Mouse (Mus musculus): Measurements from ENCODE around the gene Hist1h3f. TPM values are rescaled to one million over a fixed set of nuclear protein-coding genes. Genes with fewer than 3 reads are reported as not detected.
"Not testable (repeated sequence)": the region's sequence is repeated elsewhere in the genome, so short reads cannot be mapped to it uniquely, and the experiment has no call there.

Hist1h3f gene
- total and polyA plus RNA-seq, 3 experiments: 1.2 to 541 TPM; not detected in 1

DNA sequence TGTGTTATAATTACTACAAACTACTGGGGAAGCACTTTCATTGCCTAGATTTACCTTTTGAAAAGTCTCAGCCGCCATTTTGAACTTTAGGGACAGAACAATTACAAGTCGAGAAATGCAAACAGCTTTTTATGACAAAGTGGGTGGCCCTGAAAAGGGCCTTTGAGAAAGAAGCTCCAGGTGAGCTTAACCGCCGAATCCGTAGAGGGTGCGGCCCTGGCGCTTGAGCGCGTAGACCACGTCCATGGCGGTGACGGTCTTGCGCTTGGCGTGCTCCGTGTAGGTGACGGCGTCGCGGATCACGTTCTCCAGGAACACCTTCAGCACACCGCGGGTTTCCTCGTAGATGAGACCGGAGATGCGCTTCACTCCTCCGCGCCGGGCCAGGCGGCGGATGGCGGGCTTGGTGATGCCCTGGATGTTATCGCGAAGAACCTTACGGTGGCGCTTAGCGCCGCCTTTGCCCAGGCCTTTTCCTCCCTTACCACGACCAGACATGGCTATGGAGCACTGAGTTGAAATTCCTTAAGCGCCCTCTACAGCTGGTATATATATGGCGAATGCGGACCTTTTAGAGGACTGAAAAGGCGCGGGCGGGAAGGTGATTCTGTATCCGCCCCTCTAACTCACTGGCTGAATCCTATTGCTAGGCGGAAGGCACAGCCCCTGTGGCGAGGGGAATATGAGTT, 7.4 kb downstream of the Hist1h3f start, which contains the start of gene Hist1h4f:
Hist1h4f (minus strand) TSS at position 503 of the 689 bp plus-strand sequence.
- H3K27me3 ChIP-seq (ENCODE audit: control insufficient read depth in 1 of 2, insufficient read depth in 2 of 2, low read length in 2 of 2); H3K79me2 ChIP-seq (ENCODE audit: control insufficient read depth, insufficient read depth, low read length, poor library complexity); H3K9me3 ChIP-seq (replicated peaks; ENCODE audit: insufficient read depth, low read length): not testable (repeated sequence)
- H3K36me3 ChIP-seq (ENCODE audit: control insufficient read depth in 1 of 2, insufficient read depth in 2 of 2, low read length in 2 of 2): peaks cover 0 to 46% of the 10 kb centered on the region in 2 experiments; a peak in 2 of 4 replicates
- H3K4me1 ChIP-seq (ENCODE audit: control insufficient read depth in 1 of 2, insufficient read depth in 2 of 2, low read length in 2 of 2): peaks cover 0 to 14% of the 10 kb centered on the region in 2 experiments; a peak in 2 of 4 replicates
- peak within 1 kb of the TSS; percentile 87 for H3K9ac ChIP-seq (ENCODE audit: control insufficient read depth, low read depth, low read length, poor library complexity, severe bottlenecking)
- TF ChIP-seq POLR2A (IDR thresholded peaks at IDR 0.05; ENCODE audit: control insufficient read depth in 1 of 2, insufficient read depth in 1 of 2, low read depth in 1 of 2, low read length in 2 of 2, poor library complexity in 1 of 2) (peak; percentile 97 to 99), POLR2AphosphoS5 (IDR thresholded peaks at IDR 0.05; ENCODE audit: borderline replicate concordance, low read depth, low read length) (peak; percentile 97), TBP (IDR thresholded peaks at IDR 0.05; ENCODE audit: low read depth, low read length) (peak; percentile 99), UBTF (IDR thresholded peaks at IDR 0.05; ENCODE audit: borderline replicate concordance, insufficient read depth, low read depth, low read length) (peak; percentile 98), TAL1 (IDR thresholded peaks at IDR 0.05; ENCODE audit: low read length) (peak; percentile 21; the same call in 1 of the 2 replicates)
- H3K4me3 ChIP-seq (ENCODE audit: control insufficient read depth in 1 of 2, insufficient read depth in 1 of 2, low read depth in 2 of 2, low read length in 2 of 2): peak within 1 kb of the TSS; percentile 0 to 44
- peak; percentile 97 for DNase-seq (ENCODE audit: low read depth, low spot score)
- H3K27ac ChIP-seq (ENCODE audit: control insufficient read depth, low read depth, low read length): peak within 1 kb of the TSS; percentile 100

DNA sequence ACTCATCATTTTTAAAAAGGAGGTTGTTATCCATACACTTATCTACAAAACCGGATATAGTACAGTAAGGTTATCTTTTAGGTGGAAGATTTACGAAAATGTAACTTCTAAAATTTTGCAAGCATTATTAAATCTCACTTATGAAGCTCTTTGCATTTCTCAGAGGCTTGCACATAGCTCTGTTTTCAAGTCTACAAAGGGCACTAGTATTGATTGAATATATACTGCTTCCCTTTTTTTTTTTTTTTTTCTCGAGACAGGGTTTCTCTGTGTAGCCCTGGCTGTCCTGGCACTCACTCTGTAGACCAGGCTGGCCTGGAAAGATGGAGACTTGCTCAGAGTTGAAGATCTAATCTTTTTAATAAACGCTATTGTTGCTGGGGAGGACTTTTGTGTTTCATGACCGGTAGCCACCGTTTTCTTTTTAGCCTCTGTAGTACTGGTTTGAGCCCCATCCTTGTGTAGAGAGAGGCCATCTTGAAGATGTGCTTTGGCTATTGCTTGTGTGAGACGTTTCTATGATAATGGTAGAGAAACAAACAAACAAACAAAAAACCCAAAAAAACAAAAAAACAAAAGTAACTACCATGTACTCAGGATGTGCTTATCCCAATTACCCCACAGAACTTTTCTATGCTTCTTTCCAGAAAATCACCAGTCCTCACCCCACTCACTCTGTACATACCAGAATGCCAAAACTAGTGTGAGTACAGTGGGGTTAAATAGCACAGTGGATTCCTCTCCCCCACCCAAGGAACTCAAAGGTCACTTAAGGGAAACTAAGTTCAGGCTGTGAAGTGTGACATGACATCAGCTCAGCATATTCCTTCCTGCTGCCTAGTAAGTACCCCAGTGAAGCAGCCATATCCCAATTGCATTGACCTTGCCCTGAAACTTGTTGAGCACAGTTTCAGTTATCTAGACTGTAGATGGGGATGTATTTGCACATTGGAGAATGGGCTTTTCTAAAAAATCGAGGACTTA, 8.4 kb downstream of the Hist1h3f start:
- Histone ChIP-seq H3K36me3 (ENCODE audit: control insufficient read depth in 1 of 2, insufficient read depth in 2 of 2, low read length in 2 of 2) (peaks cover 0 to 43% of the 10 kb centered on the region in 2 experiments; a peak in 2 of 4 replicates), H3K27ac (ENCODE audit: control insufficient read depth, low read depth, low read length) (peak overlapping the region; percentile 100), H3K9ac (ENCODE audit: control insufficient read depth, low read depth, low read length, poor library complexity, severe bottlenecking) (peak overlapping the region; percentile 85), H3K27me3 (ENCODE audit: control insufficient read depth in 1 of 2, insufficient read depth in 2 of 2, low read length in 2 of 2) (no peaks in the 10 kb centered on the region), H3K4me1 (ENCODE audit: control insufficient read depth in 1 of 2, insufficient read depth in 2 of 2, low read length in 2 of 2) (peaks cover 0 to 11% of the 10 kb centered on the region in 2 experiments; a peak in 1 of 4 replicates), H3K4me3 (ENCODE audit: control insufficient read depth in 1 of 2, insufficient read depth in 1 of 2, low read depth in 2 of 2, low read length in 2 of 2) (peak overlapping the region in 1 of 2 experiments; percentile 35; a peak in 2 of 4 replicates), H3K79me2 (ENCODE audit: control insufficient read depth, insufficient read depth, low read length, poor library complexity) (peaks cover 3% of the 10 kb centered on the region; the same call in 1 of the 2 replicates), H3K9me3 (replicated peaks; ENCODE audit: insufficient read depth, low read length) (no peaks in the 10 kb centered on the region)
- TF ChIP-seq ZC3H11A (IDR thresholded peaks at IDR 0.05; ENCODE audit: low read depth, low read length) (no peak), POLR2A (IDR thresholded peaks at IDR 0.05; ENCODE audit: control insufficient read depth in 1 of 2, insufficient read depth in 1 of 2, low read depth in 1 of 2, low read length in 2 of 2, poor library complexity in 1 of 2) (no peak), MAFK (IDR thresholded peaks at IDR 0.05; ENCODE audit: borderline replicate concordance, low read depth, low read length) (no peak)
- peak; percentile 73 for DNase-seq (ENCODE audit: low read depth, low spot score)

DNA sequence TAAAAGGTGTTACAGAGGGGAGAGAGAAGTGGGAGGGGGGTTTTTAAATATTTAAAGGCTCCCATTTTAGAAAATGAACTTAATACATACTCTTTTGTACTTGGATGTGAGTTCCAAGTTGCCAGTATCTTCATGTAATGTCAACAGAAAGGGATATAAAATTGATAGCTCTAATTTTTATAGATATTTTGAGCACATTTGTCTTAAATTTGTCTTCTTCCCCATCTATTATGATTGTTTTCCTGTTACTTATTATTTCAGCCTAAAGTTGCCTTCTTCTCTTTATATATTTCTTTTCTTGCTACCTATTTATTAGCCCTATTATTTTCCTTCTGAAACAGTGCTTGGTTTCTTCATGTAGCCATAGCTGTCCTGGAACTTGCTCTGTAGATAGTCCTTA, 9.1 kb downstream of the Hist1h3f start, which contains the start of gene Hist1h1d:
Hist1h1d (plus strand) TSS at position 301 of the 400 bp plus-strand sequence.
- no peak for TF ChIP-seq GATA1 (IDR thresholded peaks at IDR 0.05; ENCODE audit: low read depth, low read length)
- TF ChIP-seq MAX (IDR thresholded peaks at IDR 0.05; ENCODE audit: low read length): no peak
- TF ChIP-seq NRF1 (IDR thresholded peaks at IDR 0.05; ENCODE audit: insufficient read depth, low read depth, low read length, poor library complexity, severe bottlenecking): no peak
- TF ChIP-seq CHD1 (IDR thresholded peaks at IDR 0.05; ENCODE audit: low read depth, low read length): no peak
- TF ChIP-seq NELFE (IDR thresholded peaks at IDR 0.05; ENCODE audit: low read depth, low read length): no peak
- no peak for TF ChIP-seq EP300 (IDR thresholded peaks at IDR 0.05; ENCODE audit: low read depth in 1 of 2, low read length in 2 of 2)

More for the DNA sequence above, 9.1 kb downstream of the Hist1h3f start, which contains the start of gene Hist1h1d:
- Histone ChIP-seq H3K9ac (ENCODE audit: control insufficient read depth, low read depth, low read length, poor library complexity, severe bottlenecking) (peak within 1 kb of the TSS; percentile 93), H3K9me3 (replicated peaks; ENCODE audit: insufficient read depth, low read length) (no peaks in the 10 kb centered on the region), H3K79me2 (ENCODE audit: control insufficient read depth, insufficient read depth, low read length, poor library complexity) (peaks cover 3% of the 10 kb centered on the region; the same call in 1 of the 2 replicates), H3K36me3 (ENCODE audit: control insufficient read depth in 1 of 2, insufficient read depth in 2 of 2, low read length in 2 of 2) (peaks cover 0 to 46% of the 10 kb centered on the region in 2 experiments; a peak in 2 of 4 replicates), H3K4me3 (ENCODE audit: control insufficient read depth in 1 of 2, insufficient read depth in 1 of 2, low read depth in 2 of 2, low read length in 2 of 2) (peak within 1 kb of the TSS in 1 of 2 experiments; percentile 35; a peak in 2 of 4 replicates), H3K27me3 (ENCODE audit: control insufficient read depth in 1 of 2, insufficient read depth in 2 of 2, low read length in 2 of 2) (no peaks in the 10 kb centered on the region), H3K4me1 (ENCODE audit: control insufficient read depth in 1 of 2, insufficient read depth in 2 of 2, low read length in 2 of 2) (peaks cover 0 to 11% of the 10 kb centered on the region in 2 experiments; a peak in 1 of 4 replicates), H3K27ac (ENCODE audit: control insufficient read depth, low read depth, low read length) (peak within 1 kb of the TSS; percentile 100)
- no peak for DNase-seq (ENCODE audit: low read depth, low spot score)

Data from MEL (cell line).